Mouse (Mus musculus): ENCODE data around the gene Ezh1. TPM values are rescaled to one million over a fixed set of nuclear protein-coding genes. Genes with fewer than 3 reads are reported as not detected.
"Not testable (repeated sequence)": the region's sequence is repeated elsewhere in the genome, so short reads cannot be mapped to it uniquely, and the experiment has no call there.

The Ezh1 gene
- polyA plus RNA-seq, 1 experiment = 13.9 TPM

DNA sequence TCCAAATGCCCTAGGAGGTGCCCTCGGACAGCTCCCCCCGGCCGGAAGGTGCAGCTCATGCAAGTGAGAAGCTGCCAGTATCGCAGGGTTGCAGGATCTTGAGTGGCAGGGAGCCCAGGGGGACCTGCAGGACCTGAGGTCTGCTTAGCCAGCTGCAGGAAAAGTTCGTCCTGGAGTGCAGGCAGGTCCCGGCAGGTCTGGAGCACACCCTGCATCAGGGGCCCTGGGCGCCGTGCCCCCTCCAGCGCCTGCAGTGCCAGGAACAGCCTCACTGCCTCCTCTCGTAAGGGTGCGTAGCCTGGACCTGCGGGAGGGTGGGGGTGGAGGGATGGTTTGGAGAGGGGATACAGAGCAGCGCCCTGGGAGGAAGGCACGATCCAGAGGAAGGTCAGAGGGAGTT is 59.9 kb downstream of the Ezh1 start:
- TF ChIP-seq POLR2A (IDR thresholded peaks at IDR 0.05; ENCODE audit: low read depth, low read length) = no peak
- H3K4me1 ChIP-seq (ENCODE audit: control insufficient read depth, insufficient read depth, low read length) = no peaks in the 10 kb centered on the region
- no peak overlapping the region for H3K27ac ChIP-seq (ENCODE audit: insufficient read depth, low read length)
- no peak overlapping the region for H3K4me3 ChIP-seq (ENCODE audit: insufficient read depth, low read length)

- no peaks in the 10 kb centered on the region for H3K4me1 ChIP-seq (ENCODE audit: control insufficient read depth, insufficient read depth, low read length)
- no peak overlapping the region for H3K4me3 ChIP-seq (ENCODE audit: insufficient read depth, low read length)
- no peak overlapping the region for H3K27ac ChIP-seq (ENCODE audit: insufficient read depth, low read length)
- TF ChIP-seq POLR2A (IDR thresholded peaks at IDR 0.05; ENCODE audit: low read depth, low read length) (no peak), CTCF (IDR thresholded peaks at IDR 0.05; ENCODE audit: borderline replicate concordance, insufficient read depth, low read length) (no peak)
These were observed 61.3 kb downstream of the Ezh1 start for GRCm38 (mm10) chr11:101164677-101165580.

DNA sequence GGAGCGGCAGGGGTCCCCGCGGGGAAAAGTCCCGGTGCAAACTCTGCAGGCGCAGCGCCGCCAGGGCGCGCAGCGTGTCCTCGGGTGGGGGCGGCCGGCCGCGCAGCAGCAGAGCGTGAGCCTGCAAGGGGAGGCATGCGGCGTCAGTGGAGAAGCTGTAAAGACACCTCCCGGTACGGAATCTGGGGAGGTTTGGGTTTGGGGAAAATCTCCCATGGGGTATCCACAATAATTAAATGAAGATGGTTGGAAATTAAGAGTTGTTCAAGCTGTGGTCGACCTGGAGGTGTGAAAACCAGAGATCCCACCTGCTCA is 62.0 kb downstream of the Ezh1 start:
- TF ChIP-seq POLR2A (IDR thresholded peaks at IDR 0.05; ENCODE audit: low read depth, low read length) = no peak
- TF ChIP-seq CTCF (IDR thresholded peaks at IDR 0.05; ENCODE audit: borderline replicate concordance, insufficient read depth, low read length) = no peak
- no peak overlapping the region for H3K27ac ChIP-seq (ENCODE audit: insufficient read depth, low read length)
- H3K4me3 ChIP-seq (ENCODE audit: insufficient read depth, low read length) = no peak overlapping the region
- no peaks in the 10 kb centered on the region for H3K4me1 ChIP-seq (ENCODE audit: control insufficient read depth, insufficient read depth, low read length)

GRCm38 (mm10) chr11:101163476-101164350 is 62.5 kb downstream of the Ezh1 start:
- Histone ChIP-seq H3K4me1 (ENCODE audit: control insufficient read depth, insufficient read depth, low read length) (no peaks in the 10 kb centered on the region), H3K4me3 (ENCODE audit: insufficient read depth, low read length) (no peak overlapping the region), H3K27ac (ENCODE audit: insufficient read depth, low read length) (no peak overlapping the region)
- no peak for TF ChIP-seq CTCF (IDR thresholded peaks at IDR 0.05; ENCODE audit: borderline replicate concordance, insufficient read depth, low read length)
- no peak for TF ChIP-seq POLR2A (IDR thresholded peaks at IDR 0.05; ENCODE audit: low read depth, low read length)

- TF ChIP-seq POLR2A (IDR thresholded peaks at IDR 0.05; ENCODE audit: low read depth, low read length) (no peak), CTCF (IDR thresholded peaks at IDR 0.05; ENCODE audit: borderline replicate concordance, insufficient read depth, low read length) (no peak)
- Histone ChIP-seq H3K4me1 (ENCODE audit: control insufficient read depth, insufficient read depth, low read length) (no peaks in the 10 kb centered on the region), H3K27ac (ENCODE audit: insufficient read depth, low read length) (no peak overlapping the region), H3K4me3 (ENCODE audit: insufficient read depth, low read length) (no peak overlapping the region)
These were observed 63.5 kb downstream of the Ezh1 start for GRCm38 (mm10) chr11:101162772-101163171.

- H3K27ac ChIP-seq (ENCODE audit: insufficient read depth, low read length) = no peak overlapping the region
- no peak for TF ChIP-seq POLR2A (IDR thresholded peaks at IDR 0.05; ENCODE audit: low read depth, low read length)
- no peak for TF ChIP-seq CTCF (IDR thresholded peaks at IDR 0.05; ENCODE audit: borderline replicate concordance, insufficient read depth, low read length)
- H3K4me1 ChIP-seq (ENCODE audit: control insufficient read depth, insufficient read depth, low read length) = no peaks in the 10 kb centered on the region
- H3K4me3 ChIP-seq (ENCODE audit: insufficient read depth, low read length) = no peak overlapping the region
These were observed 64.0 kb downstream of the Ezh1 start for GRCm38 (mm10) chr11:101162301-101162700.

DNA sequence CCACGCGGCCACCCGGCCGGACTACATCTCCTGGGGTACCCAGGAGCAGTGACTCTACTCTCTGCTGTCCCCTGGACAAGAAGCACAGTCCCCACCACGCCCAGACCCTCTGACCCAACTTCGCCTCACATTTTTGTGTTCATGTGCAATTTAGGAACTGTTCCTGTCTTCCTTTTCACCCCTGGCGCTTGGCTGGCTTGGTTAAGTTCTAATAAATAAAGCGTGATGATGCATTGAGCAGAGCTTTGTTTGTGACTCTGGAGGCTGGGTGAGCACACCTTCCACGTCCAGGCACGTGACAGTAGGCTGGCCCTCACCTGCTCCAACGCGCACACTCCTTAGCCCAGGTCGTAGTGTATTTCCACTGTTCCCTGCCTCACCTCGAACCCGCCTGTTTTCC is 64.7 kb downstream of the Ezh1 start:
- no peak overlapping the region for H3K4me3 ChIP-seq (ENCODE audit: insufficient read depth, low read length)
- TF ChIP-seq POLR2A (IDR thresholded peaks at IDR 0.05; ENCODE audit: low read depth, low read length) (no peak), CTCF (IDR thresholded peaks at IDR 0.05; ENCODE audit: borderline replicate concordance, insufficient read depth, low read length) (no peak)
- H3K27ac ChIP-seq (ENCODE audit: insufficient read depth, low read length) = no peak overlapping the region
- H3K4me1 ChIP-seq (ENCODE audit: control insufficient read depth, insufficient read depth, low read length) = no peaks in the 10 kb centered on the region

DNA sequence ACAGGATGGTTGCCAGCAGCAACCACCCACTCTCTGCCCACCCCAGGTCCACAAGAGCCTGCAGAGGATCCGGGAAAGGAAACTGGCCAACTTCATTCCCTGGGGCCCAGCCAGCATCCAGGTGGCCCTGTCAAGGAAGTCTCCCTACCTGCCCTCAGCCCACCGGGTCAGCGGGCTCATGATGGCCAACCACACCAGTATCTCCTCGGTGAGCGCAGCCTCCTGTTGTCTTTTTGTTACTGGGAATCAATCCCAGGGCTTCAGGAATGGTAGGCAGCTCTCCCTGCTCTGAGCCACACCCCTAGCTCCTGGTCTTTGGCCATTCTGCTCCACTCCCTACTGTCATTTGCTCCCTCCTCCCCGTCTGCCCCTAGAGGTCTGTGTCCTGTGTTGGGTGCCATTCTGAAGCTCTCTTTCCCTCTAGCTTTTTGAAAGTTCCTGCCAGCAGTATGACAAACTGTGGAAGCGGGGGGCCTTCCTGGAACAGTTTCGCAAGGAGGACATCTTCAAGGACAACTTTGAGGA is 65.2 kb downstream of the Ezh1 start:
- not testable (repeated sequence) for H3K4me1 ChIP-seq (ENCODE audit: control insufficient read depth, insufficient read depth, low read length)

DNA sequence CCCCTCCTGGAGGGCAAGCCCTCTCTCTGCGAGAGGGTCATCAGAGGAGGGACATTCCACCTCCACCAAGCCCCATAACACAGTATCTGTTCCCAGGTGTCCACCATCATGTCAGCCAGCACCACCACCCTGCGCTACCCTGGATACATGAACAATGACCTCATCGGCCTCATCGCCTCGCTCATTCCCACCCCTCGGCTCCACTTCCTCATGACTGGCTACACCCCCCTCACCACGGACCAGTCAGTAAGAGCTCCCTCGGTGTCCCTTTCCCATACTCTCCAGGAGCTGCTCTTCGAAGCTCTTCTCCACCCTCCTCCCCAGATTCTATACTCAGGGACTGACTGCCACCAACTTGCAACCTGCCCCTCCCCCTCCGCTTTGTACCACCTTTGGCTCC is 66.1 kb downstream of the Ezh1 start:
- not testable (repeated sequence) for H3K27ac ChIP-seq (ENCODE audit: insufficient read depth, low read length); H3K4me1 ChIP-seq (ENCODE audit: control insufficient read depth, insufficient read depth, low read length); H3K4me3 ChIP-seq (ENCODE audit: insufficient read depth, low read length)

More for the DNA sequence above, 65.2 kb downstream of the Ezh1 start:
- not testable (repeated sequence) for H3K27ac ChIP-seq (ENCODE audit: insufficient read depth, low read length); H3K4me3 ChIP-seq (ENCODE audit: insufficient read depth, low read length)

- TF ChIP-seq CTCF (IDR thresholded peaks at IDR 0.05; ENCODE audit: borderline replicate concordance, insufficient read depth, low read length) (no peak), POLR2A (IDR thresholded peaks at IDR 0.05; ENCODE audit: low read depth, low read length) (peak; percentile 70)
- no peak within 1 kb of the TSS for H3K27ac ChIP-seq (ENCODE audit: insufficient read depth, low read length)
- H3K4me3 ChIP-seq (ENCODE audit: insufficient read depth, low read length) = peak within 1 kb of the TSS; percentile 24
- H3K4me1 ChIP-seq (ENCODE audit: control insufficient read depth, insufficient read depth, low read length) = no peaks in the 10 kb centered on the region
These were observed 70.4 kb downstream of the Ezh1 start, which contains the start of gene Tubg2 for GRCm38 (mm10) chr11:101155728-101156371. Gene Tubg2 (plus strand): TSS chr11:101155907.
